Mouse (Mus musculus) urinary bladder, postnatal 10 days (tissue): Measurements from ENCODE around the gene Ahrr.
A peak's percentile ranks its signal among the peaks of the same experiment; 100 is the strongest.

ENCODE experiments used
- DNase-seq: peaks from one replicate; pipeline ENCODE4 v3.0.0; 2022; ENCODE audit warnings: low spot score

Ahrr gene

GRCm38 (mm10) chr13:74237574-74237973 is 54.6 kb downstream of the Ahrr start:
- DNase-seq = no peak

- no peak for DNase-seq
Measured at GRCm38 (mm10) chr13:74220659-74221058, 71.5 kb downstream of the Ahrr start.

DNA sequence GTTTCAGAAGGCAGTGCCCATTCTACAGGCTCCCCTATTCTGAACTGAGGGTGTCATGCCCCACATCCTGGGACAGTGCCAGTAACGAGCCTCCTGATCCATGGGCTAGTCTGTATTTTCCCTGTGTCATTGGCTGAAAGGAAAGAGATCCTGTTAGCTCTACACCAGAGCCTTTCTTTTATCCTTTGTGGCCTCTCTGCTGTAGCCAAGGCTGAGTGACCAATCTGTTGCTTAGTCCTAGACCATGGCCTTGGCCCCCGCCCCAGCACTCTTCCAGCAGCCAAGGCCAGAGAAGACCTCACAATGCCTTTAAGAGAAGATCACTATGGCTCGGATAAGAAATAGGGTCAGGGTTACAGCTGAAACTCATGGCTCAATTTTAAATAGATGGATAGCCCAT is 73.7 kb downstream of the Ahrr start:
- no peak for DNase-seq

GRCm38 (mm10) chr13:74208986-74209345 is 83.2 kb downstream of the Ahrr start:
- DNase-seq = no peak

GRCm38 (mm10) chr13:74208317-74208985 is 83.7 kb downstream of the Ahrr start, which contains the start of gene Exoc3:
Gene Exoc3 (minus strand): TSS chr13:74208732.
- DNase-seq = peak; percentile 54

- DNase-seq = no peak
Measured at GRCm38 (mm10) chr13:74196451-74196850, 95.7 kb downstream of the Ahrr start.

DNA sequence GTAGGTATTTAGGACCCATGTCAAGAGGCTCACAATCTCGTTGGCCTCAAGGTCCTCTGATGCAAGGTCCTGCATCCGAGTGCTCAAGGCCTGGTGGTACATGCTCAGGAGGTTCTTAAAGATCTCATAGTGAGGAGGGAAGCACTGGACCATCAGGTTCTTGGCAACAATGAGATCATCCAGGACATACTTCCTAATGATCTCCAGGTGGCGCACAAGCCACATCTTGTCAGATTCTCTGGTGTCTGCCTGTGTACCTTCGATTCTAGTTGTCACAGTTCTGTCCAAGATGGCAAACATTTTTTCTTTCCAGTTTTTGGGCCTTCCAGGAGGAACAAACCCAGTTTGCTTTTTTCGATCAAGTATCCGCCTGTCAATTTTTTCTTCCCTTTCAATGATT is 99.5 kb downstream of the Ahrr start:
- DNase-seq = no peak

- no peak for DNase-seq
Measured at GRCm38 (mm10) chr13:74183011-74183695, 109.0 kb downstream of the Ahrr start.

GRCm38 (mm10) chr13:74172036-74172435 is 120.1 kb downstream of the Ahrr start:
- no peak for DNase-seq

DNA sequence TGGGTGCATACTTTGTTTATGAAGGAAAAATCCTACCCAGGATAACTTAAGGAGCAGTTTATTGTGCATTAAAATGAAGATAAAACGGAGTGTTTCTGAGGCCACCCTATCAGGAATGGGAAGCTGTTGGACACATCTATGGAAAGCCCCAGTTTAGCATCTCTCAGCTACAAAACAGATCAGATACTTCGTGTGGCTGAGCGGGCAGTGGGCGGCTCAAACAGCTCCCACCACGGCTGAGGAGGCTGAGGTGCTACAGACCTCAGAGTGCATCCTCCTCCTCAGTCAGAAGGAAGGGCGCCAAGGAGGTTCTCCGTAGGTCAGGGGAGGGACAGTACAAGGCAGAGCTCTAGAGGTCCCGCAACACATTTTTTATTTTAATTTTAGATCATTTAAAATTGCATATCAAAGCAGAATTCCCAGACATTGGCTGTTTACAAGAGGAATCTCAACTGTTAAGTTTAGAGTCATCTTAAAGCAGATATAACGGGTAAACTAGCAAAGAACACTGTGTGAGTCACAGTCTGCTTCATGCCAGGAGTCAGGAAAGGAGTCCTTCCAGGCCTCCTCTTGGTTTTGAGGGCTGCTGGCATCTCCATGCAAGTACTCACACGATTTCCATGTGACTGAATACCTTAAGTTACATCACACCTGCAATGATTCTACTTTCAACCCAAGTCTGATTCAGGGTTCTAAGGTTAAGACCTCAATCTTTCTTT is 122.5 kb downstream of the Ahrr start:
- no peak for DNase-seq

DNA sequence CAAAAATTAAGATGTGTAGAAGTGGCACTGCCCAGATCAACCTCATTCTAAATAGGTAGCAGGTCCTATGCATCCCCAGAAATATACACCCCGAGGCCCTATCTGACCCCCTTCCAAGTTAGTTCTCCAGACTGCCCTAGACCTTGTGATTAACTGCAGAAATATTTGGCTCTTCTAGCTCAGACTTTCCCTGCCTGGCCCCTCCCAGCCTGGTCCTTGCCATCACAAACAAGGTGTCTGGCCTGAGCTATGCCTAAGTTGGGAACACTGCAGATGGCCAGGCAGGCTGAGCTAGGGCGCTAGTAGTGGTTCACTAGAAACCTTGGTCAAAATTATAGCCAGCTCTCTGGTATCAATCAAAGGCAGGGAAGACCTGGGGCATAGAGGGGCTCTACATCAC is 124.6 kb downstream of the Ahrr start:
- DNase-seq = no peak

GRCm38 (mm10) chr13:74167057-74167413 is 125.1 kb downstream of the Ahrr start:
- no peak for DNase-seq

DNA sequence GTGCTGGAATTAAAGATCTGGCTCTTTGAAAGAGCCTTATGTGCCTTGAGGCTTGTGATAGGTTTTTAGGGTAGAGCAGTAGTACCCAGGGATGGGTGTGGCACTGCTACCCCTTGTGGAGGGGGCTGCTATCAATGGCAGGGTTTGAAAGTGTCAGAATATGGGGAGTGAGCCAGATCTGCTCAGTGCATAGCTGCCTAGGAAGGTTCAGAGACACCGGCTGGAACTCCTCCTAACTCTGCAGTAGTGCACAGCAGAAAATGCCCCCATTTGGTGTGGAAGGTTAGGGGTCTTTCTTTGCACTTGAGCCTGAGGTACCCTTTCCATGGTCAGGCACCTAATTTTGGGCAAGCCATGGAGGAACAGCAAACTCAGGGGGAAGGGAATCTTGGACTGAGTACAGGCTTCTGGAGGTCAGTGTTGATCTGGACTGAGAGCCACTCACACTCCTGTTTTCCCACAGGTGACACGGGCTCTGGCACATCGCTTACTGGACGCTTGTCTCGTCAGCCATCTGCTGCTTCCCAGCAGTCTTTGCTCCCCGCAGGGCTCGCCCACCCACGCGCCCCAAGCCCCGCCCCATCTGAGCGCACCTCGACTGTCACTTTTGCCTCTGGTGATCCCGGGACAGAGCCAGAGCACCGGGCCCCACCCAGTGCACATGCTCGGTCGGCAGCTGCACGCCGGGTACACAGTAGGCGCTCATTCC is 125.6 kb downstream of the Ahrr start:
- DNase-seq = no peak
